Mouse (Mus musculus) macrophage (primary cell): ENCODE data around the gene Ccl2. TPM values are rescaled to one million over a fixed set of nuclear protein-coding genes. Genes with fewer than 3 reads are reported as not detected.
A peak's percentile ranks its signal among the peaks of the same experiment; 100 is the strongest.

Experiments used
- H3K27ac ChIP-seq: fragments of 350-480 bp; formaldehyde crosslinking; 2 replicates; pipeline ENCODE4 v1.9.0; 2021
- H3K36me3 ChIP-seq: fragments of 350-480 bp; formaldehyde crosslinking; 2 replicates; pipeline ENCODE4 v1.9.0; 2021; ENCODE audit errors: inconsistent target
- H3K4me3 ChIP-seq: fragments of 350-480 bp; formaldehyde crosslinking; 2 replicates; pipeline ENCODE4 v1.9.0; 2021; ENCODE audit errors: inconsistent target
- H3K79me2 ChIP-seq: fragments of 350-480 bp; formaldehyde crosslinking; 2 replicates; pipeline ENCODE4 v1.9.0; 2021; ENCODE audit errors: inconsistent target
- WGBS: methylation state at CpG from one replicate; pipeline ENCODE4 v1.1.7; 2026; ENCODE audit warnings: inconsistent platforms; ENCODE audit not compliant: missing documents; 5-methylcytosine and 5-hydroxymethylcytosine counted together
- polyA plus RNA-seq: library from polyadenylated mRNA; stranded (reverse); fragments of 250-400 nt; gene quantifications from 3 replicates; pipeline ENCODE4 v1.2.4, GENCODE M21; 2018; ENCODE audit warnings: inconsistent platforms
- total RNA-seq, 78 experiments: library from RNA; depleted of rRNA; stranded (reverse); fragments of 250-400 nt; gene quantifications; 1 replicate in 9 of 78; 2 replicates in 24 of 78; 3 replicates in 43 of 78; 4 replicates in 2 of 78; pipeline ENCODE4 v1.2.4; 2018; ENCODE audit warnings: inconsistent platforms in 56 of 78

The Ccl2 gene
- total RNA-seq (2018; cell fraction: chromatin; rRNA removed): 1,000 to 10,000 TPM in 1 of 26 experiments, 100 to 1,000 TPM in 20, 10 to 100 TPM in 5; 19.2 to 1,498 (median 228) TPM
- 1,000 to 10,000 TPM in 10 of 26 experiments, 100 to 1,000 TPM in 13, 10 to 100 TPM in 3; 77.3 to 3,885 (median 584) TPM for total RNA-seq (2018; cell fraction: cytosol; rRNA removed)
- total RNA-seq (2018; cell fraction: nucleus; rRNA removed): 1,000 to 10,000 TPM in 12 of 26 experiments, 100 to 1,000 TPM in 13, 10 to 100 TPM in 1; 57.9 to 3,876 (median 952) TPM
- 58.0 to 939 TPM (median 78.4 TPM) in 3 replicates for polyA plus RNA-seq

GRCm38 (mm10) chr11:82035356-82035755 lies at the start of gene Ccl2:
TSS of gene Ccl2 (plus strand) at chr11:82035571.
- H3K4me3 ChIP-seq: peak within 1 kb of the TSS; percentile 41
- H3K27ac ChIP-seq: peak within 1 kb of the TSS; percentile 93
- WGBS: 11% methylated on average over 5 of the region's 5 CpGs
- no peaks in the 10 kb centered on the region for H3K36me3 ChIP-seq
- peaks cover 19% of the 10 kb centered on the region for H3K79me2 ChIP-seq

- H3K36me3 ChIP-seq: no peaks in the 10 kb centered on the region
- 72% methylated on average over 10 of the region's 10 CpGs for WGBS
- no peaks in the 10 kb centered on the region for H3K79me2 ChIP-seq
- H3K27ac ChIP-seq: peak overlapping the region; percentile 92
- H3K4me3 ChIP-seq: no peak overlapping the region
Observed at GRCm38 (mm10) chr11:81996172-81996841, 39.1 kb upstream of the Ccl2 start.

GRCm38 (mm10) chr11:81997085-81997484 lies 38.3 kb upstream of the Ccl2 start:
- no peaks in the 10 kb centered on the region for H3K36me3 ChIP-seq
- peak overlapping the region; percentile 92 for H3K27ac ChIP-seq
- 53% methylated on average over 5 of the region's 5 CpGs for WGBS
- H3K79me2 ChIP-seq: no peaks in the 10 kb centered on the region
- no peak overlapping the region for H3K4me3 ChIP-seq

- Histone ChIP-seq H3K4me3 (no peak overlapping the region), H3K36me3 (no peaks in the 10 kb centered on the region), H3K27ac (no peak overlapping the region), H3K79me2 (no peaks in the 10 kb centered on the region)
- 90% methylated on average over 3 of the region's 3 CpGs for WGBS
Observed at GRCm38 (mm10) chr11:81998646-81999045, 36.7 kb upstream of the Ccl2 start.

- H3K27ac ChIP-seq: no peak overlapping the region
- no peaks in the 10 kb centered on the region for H3K79me2 ChIP-seq
- H3K36me3 ChIP-seq: no peaks in the 10 kb centered on the region
- WGBS: 89% methylated on average over 4 of the region's 4 CpGs
- H3K4me3 ChIP-seq: no peak overlapping the region
Observed at GRCm38 (mm10) chr11:81999469-81999868, 35.9 kb upstream of the Ccl2 start.

- Histone ChIP-seq H3K79me2 (no peaks in the 10 kb centered on the region), H3K36me3 (no peaks in the 10 kb centered on the region), H3K27ac (no peak overlapping the region), H3K4me3 (no peak overlapping the region)
- WGBS: 91% methylated on average over 5 of the region's 5 CpGs
Observed at GRCm38 (mm10) chr11:82000581-82000980, 34.8 kb upstream of the Ccl2 start.

GRCm38 (mm10) chr11:82004810-82005209 lies 30.6 kb upstream of the Ccl2 start:
- WGBS: 3% methylated on average over 2 of the region's 2 CpGs
- H3K36me3 ChIP-seq: no peaks in the 10 kb centered on the region
- H3K27ac ChIP-seq: peak overlapping the region; percentile 99
- H3K4me3 ChIP-seq: no peak overlapping the region
- H3K79me2 ChIP-seq: no peaks in the 10 kb centered on the region

- 0% methylated on average over 12 of the region's 12 CpGs for WGBS
- no peaks in the 10 kb centered on the region for H3K36me3 ChIP-seq
- H3K79me2 ChIP-seq: no peaks in the 10 kb centered on the region
- H3K27ac ChIP-seq: peak overlapping the region; percentile 99
- peak overlapping the region; percentile 5; the same call in 1 of the 2 replicates for H3K4me3 ChIP-seq
Observed at GRCm38 (mm10) chr11:82006796-82007423, 28.5 kb upstream of the Ccl2 start.

GRCm38 (mm10) chr11:82010115-82010514 lies 25.3 kb upstream of the Ccl2 start:
- Histone ChIP-seq H3K27ac (peak overlapping the region; percentile 29), H3K36me3 (no peaks in the 10 kb centered on the region), H3K79me2 (no peaks in the 10 kb centered on the region), H3K4me3 (no peak overlapping the region)
- WGBS: 97% methylated on average over 3 of the region's 3 CpGs

- Histone ChIP-seq H3K4me3 (no peak overlapping the region), H3K27ac (no peak overlapping the region), H3K79me2 (no peaks in the 10 kb centered on the region), H3K36me3 (no peaks in the 10 kb centered on the region)
- 87% methylated on average over 8 of the region's 8 CpGs for WGBS
Observed at GRCm38 (mm10) chr11:82011411-82012193, 23.8 kb upstream of the Ccl2 start.

GRCm38 (mm10) chr11:82013756-82014155 lies 21.6 kb upstream of the Ccl2 start:
- Histone ChIP-seq H3K79me2 (no peaks in the 10 kb centered on the region), H3K4me3 (no peak overlapping the region), H3K27ac (no peak overlapping the region), H3K36me3 (no peaks in the 10 kb centered on the region)
- 45% methylated on average over 1 of the region's 1 CpGs for WGBS

- Histone ChIP-seq H3K4me3 (no peak overlapping the region), H3K79me2 (no peaks in the 10 kb centered on the region), H3K36me3 (no peaks in the 10 kb centered on the region), H3K27ac (peak overlapping the region; percentile 33; the same call in 1 of the 2 replicates)
- 32% methylated on average over 2 of the region's 2 CpGs for WGBS
Observed at GRCm38 (mm10) chr11:82015066-82015465, 20.3 kb upstream of the Ccl2 start.

GRCm38 (mm10) chr11:82016181-82016780 lies 19.1 kb upstream of the Ccl2 start:
- Histone ChIP-seq H3K4me3 (no peak overlapping the region), H3K27ac (peak overlapping the region; percentile 33), H3K79me2 (no peaks in the 10 kb centered on the region), H3K36me3 (no peaks in the 10 kb centered on the region)
- 69% methylated on average over 3 of the region's 3 CpGs for WGBS

GRCm38 (mm10) chr11:82019389-82019788 lies 16.0 kb upstream of the Ccl2 start:
- Histone ChIP-seq H3K27ac (no peak overlapping the region), H3K36me3 (no peaks in the 10 kb centered on the region), H3K4me3 (no peak overlapping the region), H3K79me2 (no peaks in the 10 kb centered on the region)
- 84% methylated on average over 2 of the region's 2 CpGs for WGBS
